Mouse (Mus musculus) gastrocnemius, postnatal 14 days (tissue): Measurements from ENCODE around the gene Adamts20. TPM values are rescaled to one million over a fixed set of nuclear protein-coding genes. Genes with fewer than 3 reads are reported as not detected.
A peak's percentile ranks its signal among the peaks of the same experiment; 100 is the strongest.

ENCODE experiments used
- DNase-seq: peaks from one replicate; pipeline ENCODE4 v3.0.0; 2021; ENCODE audit warnings: mixed read lengths
- intact Hi-C: fragments of 180-260 bp; cut with DNase I; formaldehyde crosslinking; loops from one replicate; pipeline ENCODE4 v1.15.1; 2025; ENCODE audit warnings: low total_unique reads
- total RNA-seq, 2 experiments: library from RNA; stranded (reverse); gene quantifications; 2 replicates each; pipeline ENCODE4 v1.2.3; 2021

Gene Adamts20
- total RNA-seq, 2 experiments from 2014 or later, result 15.4 to 19.6 TPM

- intact Hi-C loops, result no loop called here
- no peak for DNase-seq
Observed at GRCm38 (mm10) chr15:94263241-94263640, 202.0 kb downstream of the Adamts20 start.

- intact Hi-C loops, result no loop called here
- no peak for DNase-seq
Observed at GRCm38 (mm10) chr15:94259497-94259896, 205.7 kb downstream of the Adamts20 start.

GRCm38 (mm10) chr15:94255538-94255937 lies 209.7 kb downstream of the Adamts20 start:
- no peak for DNase-seq
- intact Hi-C loops, result no loop called here

- intact Hi-C loops, result no loop called here
- DNase-seq, result peak; percentile 21
Observed at GRCm38 (mm10) chr15:94254861-94255516, 210.2 kb downstream of the Adamts20 start.

GRCm38 (mm10) chr15:94254091-94254860 lies 210.9 kb downstream of the Adamts20 start:
- DNase-seq, result peak; percentile 17
- intact Hi-C loops, result no loop called here

- no peak for DNase-seq
- intact Hi-C loops, result no loop called here
Observed at GRCm38 (mm10) chr15:94252962-94253712, 212.1 kb downstream of the Adamts20 start.

- no peak for DNase-seq
- intact Hi-C loops, result no loop called here
Observed at GRCm38 (mm10) chr15:94249766-94250165, 215.5 kb downstream of the Adamts20 start.

- intact Hi-C loops, result no loop called here
- peak; percentile 35 for DNase-seq
Observed at GRCm38 (mm10) chr15:94248386-94248785, 216.8 kb downstream of the Adamts20 start.

GRCm38 (mm10) chr15:94246669-94247068 lies 218.5 kb downstream of the Adamts20 start:
- no peak for DNase-seq
- intact Hi-C loops, result no loop called here

GRCm38 (mm10) chr15:94244336-94244735 lies 220.9 kb downstream of the Adamts20 start:
- intact Hi-C loops, result no loop called here
- no peak for DNase-seq

- DNase-seq, result no peak
- intact Hi-C loops, result no loop called here
Observed at GRCm38 (mm10) chr15:94242133-94242532, 223.1 kb downstream of the Adamts20 start.

- no peak for DNase-seq
- intact Hi-C loops, result no loop called here
Observed at GRCm38 (mm10) chr15:94239637-94240036, 225.6 kb downstream of the Adamts20 start.

- intact Hi-C loops, result no loop called here
- no peak for DNase-seq
Observed at GRCm38 (mm10) chr15:94239127-94239526, 226.1 kb downstream of the Adamts20 start.

- no peak for DNase-seq
- intact Hi-C loops, result no loop called here
Observed at GRCm38 (mm10) chr15:94238058-94238876, 227.0 kb downstream of the Adamts20 start.

GRCm38 (mm10) chr15:94236726-94237125 lies 228.5 kb downstream of the Adamts20 start:
- no peak for DNase-seq
- intact Hi-C loops, result no loop called here

GRCm38 (mm10) chr15:94236121-94236520 lies 229.1 kb downstream of the Adamts20 start:
- no peak for DNase-seq
- intact Hi-C loops, result no loop called here

GRCm38 (mm10) chr15:94235190-94235589 lies 230.0 kb downstream of the Adamts20 start:
- intact Hi-C loops, result no loop called here
- no peak for DNase-seq

- intact Hi-C loops, result no loop called here
- DNase-seq, result no peak
Observed at GRCm38 (mm10) chr15:94231246-94231645, 234.0 kb downstream of the Adamts20 start.

- intact Hi-C loops, result no loop called here
- DNase-seq, result no peak
Observed at GRCm38 (mm10) chr15:94227388-94227787, 237.8 kb downstream of the Adamts20 start.

- intact Hi-C loops, result no loop called here
- DNase-seq, result no peak
Observed at GRCm38 (mm10) chr15:94223101-94223500, 242.1 kb downstream of the Adamts20 start.
